Mouse (Mus musculus): Measurements from ENCODE around the gene 4930579G24Rik.

Gene 4930579G24Rik

DNA sequence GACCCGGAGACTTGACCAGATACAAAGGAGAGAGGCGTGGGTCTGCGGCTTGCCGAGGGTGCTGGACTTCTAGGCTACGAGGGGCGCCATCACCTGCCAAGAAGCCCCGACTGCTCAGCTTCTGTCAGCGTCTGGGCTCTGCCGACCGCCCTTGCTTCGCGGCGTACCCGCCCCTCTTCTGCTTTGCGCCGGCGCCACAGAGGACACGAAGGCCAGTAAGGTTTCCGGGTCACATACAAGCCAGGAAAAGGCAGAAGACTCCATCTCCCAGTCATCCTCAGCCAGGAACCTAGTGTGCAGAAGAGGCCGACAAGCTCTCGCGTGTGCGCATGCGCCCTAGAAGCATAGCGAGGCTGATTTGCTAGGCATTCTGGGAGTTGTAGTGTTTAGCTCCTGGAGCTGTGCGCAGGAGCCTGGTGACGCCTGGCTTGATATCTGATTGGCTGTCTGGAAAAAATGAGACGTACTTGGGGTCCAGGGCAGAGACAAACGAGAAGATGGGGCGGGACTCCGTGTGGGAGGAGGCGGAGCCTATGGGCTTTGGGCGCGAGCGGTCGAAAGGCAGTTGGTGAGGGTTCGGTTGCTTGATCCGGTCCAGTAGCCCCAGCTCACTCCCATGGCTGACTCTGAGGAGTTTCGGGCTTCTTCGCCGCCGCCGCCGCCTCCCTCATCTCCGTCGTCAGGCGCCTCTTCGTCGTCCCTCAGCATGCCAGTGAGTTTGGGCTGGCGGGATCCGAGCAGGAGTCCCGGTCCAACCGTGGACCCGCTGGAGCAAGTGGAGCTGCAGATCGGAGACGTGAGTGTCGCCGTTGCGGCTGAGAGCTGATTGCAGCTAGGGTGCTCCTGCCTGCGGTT lies at the start of gene 4930579G24Rik:
Gene 4930579G24Rik (plus strand): TSS at position 519 of the 855 bp plus-strand sequence.
- peak; percentile 98 for DNase-seq (ENCODE audit: low read depth)

GRCm38 (mm10) chr3:79579891-79580575 lies 48.8 kb upstream of the 4930579G24Rik start:
- DNase-seq (ENCODE audit: low read depth): peak; percentile 72

GRCm38 (mm10) chr3:79586804-79587203 lies 42.1 kb upstream of the 4930579G24Rik start:
- peak; percentile 88 for DNase-seq (ENCODE audit: low read depth)

GRCm38 (mm10) chr3:79589671-79590070 lies 39.2 kb upstream of the 4930579G24Rik start:
- DNase-seq (ENCODE audit: low read depth): no peak

DNA sequence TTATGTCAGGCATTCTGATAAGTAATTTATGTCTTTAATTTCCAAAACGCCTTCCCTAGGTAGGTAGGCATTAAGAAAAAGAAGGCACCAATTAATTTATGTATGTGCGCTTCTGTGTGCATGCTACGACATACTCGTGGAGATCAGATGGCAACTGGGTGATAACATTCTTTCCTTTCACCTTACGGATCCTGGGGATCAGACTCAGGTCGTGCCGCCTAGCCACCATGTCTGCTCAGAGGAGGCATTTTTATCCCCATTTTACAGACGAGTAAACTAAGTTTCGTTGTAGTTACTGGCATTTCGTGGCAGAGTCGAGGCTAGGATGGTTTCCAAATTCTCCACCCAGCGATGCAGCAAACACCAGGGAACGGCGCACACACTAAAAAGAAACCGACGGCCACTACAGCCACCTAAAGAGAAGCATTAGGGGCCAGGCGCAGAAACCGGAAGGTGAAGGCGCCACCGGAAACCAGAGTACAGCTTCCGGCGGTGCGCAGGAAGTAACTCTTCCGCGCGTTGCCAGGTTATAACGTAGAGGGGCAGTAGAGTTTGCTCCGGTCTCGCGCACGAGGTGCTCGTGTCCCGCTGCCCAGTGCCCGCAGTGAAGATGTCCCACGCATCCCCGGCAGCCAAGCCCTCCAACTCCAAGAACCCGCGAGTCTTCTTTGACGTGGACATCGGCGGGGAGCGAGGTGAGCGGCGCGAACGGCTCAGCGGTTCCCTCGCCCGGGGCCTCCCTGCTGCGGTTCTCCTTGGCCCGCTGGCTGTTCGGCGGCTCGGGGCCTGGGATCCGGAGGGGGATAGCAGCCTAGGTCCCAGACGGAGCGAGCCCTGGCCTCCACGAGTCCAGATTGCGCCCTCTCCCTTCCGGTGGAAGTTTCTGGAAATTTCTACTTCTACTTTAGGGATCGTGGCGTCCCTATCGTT lies 37.8 kb upstream of the 4930579G24Rik start, which contains the start of gene Ppid:
Gene Ppid (plus strand): TSS at position 480 of the 930 bp plus-strand sequence.
- DNase-seq (ENCODE audit: low read depth): peak; percentile 74

DNA sequence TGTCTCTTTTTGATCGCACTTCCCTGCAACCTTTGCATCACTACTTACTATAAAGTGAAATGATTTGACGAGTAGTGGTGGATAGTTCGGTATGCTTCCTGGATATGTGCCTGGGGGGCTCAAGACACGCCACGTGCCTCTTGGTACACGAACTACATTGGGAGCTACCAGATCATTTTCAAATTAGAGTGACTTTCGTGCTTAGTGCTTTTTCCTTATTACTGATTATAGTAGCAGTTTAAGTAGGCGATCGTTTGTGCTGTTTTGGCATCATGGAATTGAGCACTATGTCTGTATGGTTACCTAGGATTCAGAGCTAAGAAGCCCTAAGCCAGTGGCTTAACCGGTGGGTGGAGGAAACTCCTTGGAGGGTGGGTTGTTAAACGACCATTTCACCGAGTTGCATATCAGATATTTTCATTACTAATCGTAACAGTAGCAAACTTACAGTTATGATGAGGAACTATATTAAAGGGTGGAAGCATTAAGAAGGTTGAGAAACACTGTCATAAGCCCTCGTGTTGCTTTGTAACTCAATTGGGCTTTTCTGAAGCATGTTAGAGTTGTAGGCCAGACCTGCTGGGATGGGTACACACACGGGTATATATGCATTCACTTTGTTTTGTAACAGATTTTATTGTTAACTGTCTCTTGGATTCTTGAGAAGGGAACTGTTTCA lies 36.9 kb upstream of the 4930579G24Rik start:
- DNase-seq (ENCODE audit: low read depth): no peak

- DNase-seq (ENCODE audit: low read depth): no peak
Observed at GRCm38 (mm10) chr3:79595468-79595867, 33.4 kb upstream of the 4930579G24Rik start.

- no peak for DNase-seq (ENCODE audit: low read depth)
Observed at GRCm38 (mm10) chr3:79609886-79610285, 19.0 kb upstream of the 4930579G24Rik start.

GRCm38 (mm10) chr3:79627484-79628181 lies 1.2 kb upstream of the 4930579G24Rik start:
- DNase-seq (ENCODE audit: low read depth): peak; percentile 39

- DNase-seq (ENCODE audit: low read depth): peak; percentile 47
Observed at GRCm38 (mm10) chr3:79628182-79628560, 708 bp upstream of the 4930579G24Rik start.

DNA sequence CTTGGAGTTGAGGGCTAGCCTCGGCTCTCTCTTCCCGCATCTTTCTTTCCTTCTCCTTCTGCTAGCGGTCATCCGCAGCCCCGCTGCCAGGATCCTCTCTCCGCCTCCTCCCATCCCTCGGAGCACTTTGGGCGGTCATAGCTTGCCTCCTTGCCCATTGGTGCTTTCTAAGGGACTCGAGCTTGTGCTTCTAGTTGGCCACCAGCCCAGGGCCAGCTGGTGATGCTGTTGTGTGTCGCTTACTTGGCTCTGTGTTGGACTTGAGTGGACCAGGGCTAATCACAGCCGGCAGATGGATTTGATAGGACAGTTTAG lies 494 bp downstream of the 4930579G24Rik start, which contains the start of gene Etfdh:
Gene Etfdh (minus strand): TSS at position 85 of the 315 bp plus-strand sequence.
- DNase-seq (ENCODE audit: low read depth): peak; percentile 48

DNA sequence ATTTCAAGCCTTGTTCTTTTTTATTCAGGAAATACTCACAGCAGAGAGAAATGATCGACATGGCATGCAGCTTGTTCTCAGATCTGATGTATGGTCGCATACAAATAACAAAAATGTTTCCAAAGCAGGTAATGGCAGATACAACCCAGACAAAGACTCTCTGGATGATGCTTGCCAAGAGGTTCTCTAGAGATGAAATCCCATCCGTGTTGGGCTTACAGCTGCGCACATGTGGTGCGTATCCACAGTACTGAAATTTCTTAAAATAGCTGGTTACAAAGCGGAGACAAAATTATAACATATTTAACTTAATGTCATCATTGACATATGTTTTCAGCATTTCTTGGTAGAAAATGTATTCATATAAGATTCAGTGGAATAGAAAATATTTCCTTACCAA lies 23.2 kb downstream of the 4930579G24Rik start:
- DNase-seq (ENCODE audit: low read depth): no peak

DNA sequence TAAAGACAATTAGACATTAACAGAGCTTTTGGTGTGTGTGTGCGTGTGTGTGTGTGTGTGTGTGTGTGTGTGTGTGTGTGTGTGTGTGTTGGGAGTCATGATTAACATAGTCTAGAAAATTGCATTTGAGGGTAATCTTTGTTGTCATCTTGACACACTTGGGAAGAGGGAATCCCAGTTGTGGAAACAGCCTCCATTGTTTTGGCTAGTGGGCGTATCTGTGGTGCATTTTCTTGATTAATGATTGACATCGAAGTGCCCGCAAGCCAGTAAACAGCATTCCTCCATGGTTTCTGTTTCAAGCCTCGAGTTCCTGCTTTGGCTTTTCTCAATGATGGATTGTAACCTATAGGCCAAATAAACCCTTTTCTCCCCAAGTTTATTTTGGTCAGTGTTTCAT lies 27.8 kb downstream of the 4930579G24Rik start:
- DNase-seq (ENCODE audit: low read depth): no peak

- DNase-seq (ENCODE audit: low read depth): peak; percentile 40
Observed at GRCm38 (mm10) chr3:79664787-79665408, 36.0 kb downstream of the 4930579G24Rik start.

DNA sequence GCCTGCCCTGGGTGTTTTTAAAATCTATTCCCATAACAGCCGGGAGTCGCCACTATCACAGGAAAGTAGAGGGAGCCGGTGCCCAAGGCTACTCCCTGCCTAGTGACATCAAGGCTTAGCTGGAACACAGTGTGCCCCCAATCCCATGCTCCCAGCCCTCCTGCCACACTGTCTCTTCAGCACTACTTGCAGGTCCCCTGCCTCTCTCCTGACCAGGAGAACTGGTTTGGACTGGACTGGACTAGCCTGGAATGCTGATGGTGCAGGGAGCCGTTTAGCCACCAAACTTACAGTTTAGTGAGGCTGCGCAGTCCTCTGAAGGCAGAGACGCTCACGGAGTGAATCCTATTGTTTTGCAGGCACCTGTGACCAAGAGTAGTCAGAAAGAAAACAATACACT lies 41.7 kb downstream of the 4930579G24Rik start:
- no peak for DNase-seq (ENCODE audit: low read depth)

GRCm38 (mm10) chr3:79672188-79672587 lies 43.3 kb downstream of the 4930579G24Rik start:
- DNase-seq (ENCODE audit: low read depth): no peak

- DNase-seq (ENCODE audit: low read depth): peak; percentile 62
Observed at GRCm38 (mm10) chr3:79673082-79673481, 44.2 kb downstream of the 4930579G24Rik start.

DNA sequence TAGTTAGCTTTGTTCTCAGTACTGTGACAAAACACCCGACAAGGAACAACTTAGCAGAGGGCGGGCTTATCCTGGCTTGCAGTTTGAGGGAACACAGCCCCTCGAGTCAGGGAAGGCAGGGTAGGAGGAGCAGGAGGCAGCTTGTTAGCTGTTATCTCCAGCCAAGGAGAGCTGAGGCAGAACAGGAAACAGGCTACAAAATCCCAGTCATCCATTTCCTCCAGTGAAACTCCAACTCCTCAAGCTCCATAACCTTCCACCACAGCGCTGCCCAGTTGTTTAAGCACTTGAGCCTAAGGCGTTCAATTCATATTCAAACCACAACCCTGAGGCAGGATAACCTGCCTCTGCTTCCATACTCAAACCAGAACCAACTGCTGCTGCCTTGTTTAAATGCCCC lies 45.8 kb downstream of the 4930579G24Rik start:
- no peak for DNase-seq (ENCODE audit: low read depth)

- DNase-seq (ENCODE audit: low read depth): no peak
Observed at GRCm38 (mm10) chr3:79676411-79676810, 47.5 kb downstream of the 4930579G24Rik start.
